Mouse (Mus musculus): ENCODE results near the gene Tex45. TPM values are rescaled to one million over a fixed set of nuclear protein-coding genes. Genes with fewer than 3 reads are reported as not detected.

Gene Tex45
- polyA plus RNA-seq, 2 experiments = 0.10 TPM; not detected in 1

- no peaks in the 10 kb centered on the region for H3K9me3 ChIP-seq (ENCODE audit: control insufficient read depth, low read length)
- peak within 1 kb of the TSS; percentile 100 for H3K4me2 ChIP-seq (ENCODE audit: low read depth)
- WGBS (ENCODE audit: insufficient replicate concordance) = 1% methylated on average over 25 of the region's 25 CpGs
- ATAC-seq (ENCODE audit: insufficient read depth) (peak; percentile 56), DNase-seq (ENCODE audit: low read depth in 3 of 3, low spot score in 3 of 3) (peak; percentile 61 to 73 (median 70))
- peak within 1 kb of the TSS; percentile 70 for H3K27ac ChIP-seq
- H3K27me3 ChIP-seq (ENCODE audit: control insufficient read depth, insufficient read depth, low read length) = no peaks in the 10 kb centered on the region
- no peaks in the 10 kb centered on the region; the same call in 1 of the 2 replicates for H3K36me3 ChIP-seq (replicated peaks; ENCODE audit: control insufficient read depth, insufficient read depth, low read depth)
- TF ChIP-seq EP300 (IDR thresholded peaks at IDR 0.05; ENCODE audit: low read depth) = no peak
- no peak for TF ChIP-seq CTCF (IDR thresholded peaks at IDR 0.05; ENCODE audit: low read depth)
- peaks cover 18% of the 10 kb centered on the region in 2 experiments for H3K4me1 ChIP-seq (replicated peaks; ENCODE audit: control insufficient read depth in 2 of 2, insufficient read depth in 2 of 2, low read length in 1 of 2)
- peak within 1 kb of the TSS; percentile 77 for H3K9ac ChIP-seq (replicated peaks)
- peak within 1 kb of the TSS; percentile 79 to 84 for H3K4me3 ChIP-seq (ENCODE audit: insufficient read depth in 1 of 2, low read depth in 2 of 2, low read length in 2 of 2)
Measured at GRCm38 (mm10) chr8:3515260-3515671, 44.6 kb downstream of the Tex45 start, which contains the start of gene Pnpla6. TSS of gene Pnpla6 (plus strand) at chr8:3515384.

GRCm38 (mm10) chr8:3515771-3516417 lies 45.2 kb downstream of the Tex45 start:
- ATAC-seq (ENCODE audit: insufficient read depth) = peak; percentile 43
- Histone ChIP-seq H3K36me3 (replicated peaks; ENCODE audit: control insufficient read depth, insufficient read depth, low read depth) (no peaks in the 10 kb centered on the region; the same call in 1 of the 2 replicates), H3K27ac (peak overlapping the region; percentile 70), H3K9ac (replicated peaks) (peak overlapping the region; percentile 77), H3K27me3 (ENCODE audit: control insufficient read depth, insufficient read depth, low read length) (no peaks in the 10 kb centered on the region), H3K9me3 (ENCODE audit: control insufficient read depth, low read length) (no peaks in the 10 kb centered on the region), H3K4me3 (ENCODE audit: insufficient read depth in 1 of 2, low read depth in 2 of 2, low read length in 2 of 2) (peak overlapping the region; percentile 79 to 84), H3K4me1 (replicated peaks; ENCODE audit: control insufficient read depth in 2 of 2, insufficient read depth in 2 of 2, low read length in 1 of 2) (peaks cover 22% of the 10 kb centered on the region in 2 experiments), H3K4me2 (ENCODE audit: low read depth) (peak overlapping the region; percentile 100)
- DNase-seq (ENCODE audit: low read depth in 3 of 3, low spot score in 3 of 3) = no peak
- no peak for TF ChIP-seq CTCF (IDR thresholded peaks at IDR 0.05; ENCODE audit: low read depth)
- TF ChIP-seq EP300 (IDR thresholded peaks at IDR 0.05; ENCODE audit: low read depth) = no peak
- WGBS (ENCODE audit: insufficient replicate concordance) = under 1% methylated on average over 25 of the region's 25 CpGs

- Histone ChIP-seq H3K4me3 (ENCODE audit: insufficient read depth in 1 of 2, low read depth in 2 of 2, low read length in 2 of 2) (peak overlapping the region; percentile 79 to 84), H3K4me2 (ENCODE audit: low read depth) (peak overlapping the region; percentile 100), H3K4me1 (replicated peaks; ENCODE audit: control insufficient read depth in 2 of 2, insufficient read depth in 2 of 2, low read length in 1 of 2) (peaks cover 29% of the 10 kb centered on the region in 2 experiments), H3K27me3 (ENCODE audit: control insufficient read depth, insufficient read depth, low read length) (no peaks in the 10 kb centered on the region), H3K27ac (peak overlapping the region; percentile 70), H3K9ac (replicated peaks) (peak overlapping the region; percentile 77), H3K36me3 (replicated peaks; ENCODE audit: control insufficient read depth, insufficient read depth, low read depth) (no peaks in the 10 kb centered on the region; the same call in 1 of the 2 replicates), H3K9me3 (ENCODE audit: control insufficient read depth, low read length) (no peaks in the 10 kb centered on the region)
- peak; percentile 87 for ATAC-seq (ENCODE audit: insufficient read depth)
- peak; percentile 84 to 88 (median 86) for DNase-seq (ENCODE audit: low read depth in 3 of 3, low spot score in 3 of 3)
- TF ChIP-seq EP300 (IDR thresholded peaks at IDR 0.05; ENCODE audit: low read depth) (no peak), CTCF (IDR thresholded peaks at IDR 0.05; ENCODE audit: low read depth) (peak; percentile 17; the same call in 1 of the 2 replicates)
- under 1% methylated on average over 36 of the region's 36 CpGs for WGBS (ENCODE audit: insufficient replicate concordance)
Measured at GRCm38 (mm10) chr8:3516450-3517116, 45.9 kb downstream of the Tex45 start.

- TF ChIP-seq CTCF (IDR thresholded peaks at IDR 0.05; ENCODE audit: low read depth) = no peak
- no peak for TF ChIP-seq EP300 (IDR thresholded peaks at IDR 0.05; ENCODE audit: low read depth)
- H3K27me3 ChIP-seq (ENCODE audit: control insufficient read depth, insufficient read depth, low read length) = no peaks in the 10 kb centered on the region
- ATAC-seq (ENCODE audit: insufficient read depth) (no peak), DNase-seq (ENCODE audit: low read depth in 3 of 3, low spot score in 3 of 3) (no peak)
- peaks cover 34% of the 10 kb centered on the region in 2 experiments for H3K4me1 ChIP-seq (replicated peaks; ENCODE audit: control insufficient read depth in 2 of 2, insufficient read depth in 2 of 2, low read length in 1 of 2)
- peak overlapping the region; percentile 77 for H3K9ac ChIP-seq (replicated peaks)
- H3K36me3 ChIP-seq (replicated peaks; ENCODE audit: control insufficient read depth, insufficient read depth, low read depth) = no peaks in the 10 kb centered on the region; the same call in none of the 2 replicates
- no peaks in the 10 kb centered on the region for H3K9me3 ChIP-seq (ENCODE audit: control insufficient read depth, low read length)
- WGBS (ENCODE audit: insufficient replicate concordance) = 3% methylated on average over 16 of the region's 16 CpGs
- H3K27ac ChIP-seq = peak overlapping the region; percentile 24
- peak overlapping the region; percentile 79 to 84 for H3K4me3 ChIP-seq (ENCODE audit: insufficient read depth in 1 of 2, low read depth in 2 of 2, low read length in 2 of 2)
- peak overlapping the region; percentile 100 for H3K4me2 ChIP-seq (ENCODE audit: low read depth)
Measured at GRCm38 (mm10) chr8:3517117-3517495, 46.4 kb downstream of the Tex45 start.

Data from liver, embryonic 14.5 days (tissue).